Mouse (Mus musculus): ENCODE measurements around the gene Hoxc8. TPM values are rescaled to one million over a fixed set of nuclear protein-coding genes. Genes with fewer than 3 reads are reported as not detected.

Hoxc8 gene
- polyA plus RNA-seq, 2 experiments from 2014 or later = 0.43 TPM; not detected in 1

GRCm38 (mm10) chr15:103034807-103035547, 44.6 kb downstream of the Hoxc8 start:
- no peak for ATAC-seq

DNA sequence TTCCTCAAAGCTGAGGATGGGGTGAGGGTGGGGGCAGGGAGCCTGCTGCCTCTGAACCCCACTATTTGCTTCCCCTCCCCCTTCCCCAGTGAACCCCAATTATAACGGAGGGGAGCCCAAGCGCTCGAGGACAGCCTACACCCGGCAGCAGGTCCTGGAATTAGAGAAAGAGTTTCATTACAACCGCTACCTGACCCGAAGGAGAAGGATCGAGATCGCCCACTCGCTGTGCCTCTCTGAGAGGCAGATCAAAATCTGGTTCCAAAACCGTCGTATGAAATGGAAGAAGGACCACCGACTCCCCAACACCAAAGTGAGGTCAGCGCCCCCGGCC, 45.1 kb downstream of the Hoxc8 start:
- no peak for ATAC-seq

DNA sequence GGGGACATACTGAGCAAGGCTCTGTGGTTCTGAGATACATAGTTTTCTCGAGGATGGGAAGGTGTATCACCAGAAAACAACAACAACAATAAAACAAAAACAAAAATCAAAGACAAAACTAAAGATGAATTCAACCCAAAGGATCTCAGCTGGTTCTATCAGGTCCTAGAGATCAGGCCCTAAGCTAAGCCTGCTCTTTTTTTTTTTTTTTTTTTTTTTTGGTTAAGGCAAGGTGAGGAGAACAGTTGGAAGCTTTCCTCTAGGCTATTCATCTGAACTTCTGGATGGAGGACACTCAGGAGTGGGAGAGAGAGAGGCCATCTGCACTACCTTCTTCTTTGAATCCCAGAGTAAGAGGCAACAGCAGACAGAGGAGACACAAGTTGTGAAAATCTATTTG, 47.2 kb downstream of the Hoxc8 start:
- ATAC-seq = no peak

- no peak for ATAC-seq
These were observed 48.5 kb downstream of the Hoxc8 start for GRCm38 (mm10) chr15:103038701-103039480.

GRCm38 (mm10) chr15:103039609-103040008, 49.2 kb downstream of the Hoxc8 start:
- ATAC-seq = no peak

- ATAC-seq = no peak
These were observed 50.2 kb downstream of the Hoxc8 start for GRCm38 (mm10) chr15:103040601-103041000.

GRCm38 (mm10) chr15:103041613-103042012, 51.2 kb downstream of the Hoxc8 start:
- ATAC-seq = no peak

- ATAC-seq = no peak
These were observed 51.8 kb downstream of the Hoxc8 start for GRCm38 (mm10) chr15:103042209-103042608.

Other genes with a start within 250 kb of the Hoxc8 start
- not detected for gene Hoxc13, start 69.5 kb upstream of the Hoxc8 start, polyA plus RNA-seq (2017; shearing (Covaris generic))
- not detected for gene Hoxc12, start 53.9 kb upstream of the Hoxc8 start, polyA plus RNA-seq (2017; shearing (Covaris generic))
- not detected for gene Hoxc11, start 36.2 kb upstream of the Hoxc8 start, polyA plus RNA-seq (2017; shearing (Covaris generic))
- not detected for gene Hoxc10, start 23.8 kb upstream of the Hoxc8 start, polyA plus RNA-seq (2017; shearing (Covaris generic))
- gene Hoxc5, start 23.2 kb upstream of the Hoxc8 start, polyA plus RNA-seq (2017; shearing (Covaris generic)) = not detected
- not detected for gene Hoxc9, start 14.2 kb upstream of the Hoxc8 start, polyA plus RNA-seq (2017; shearing (Covaris generic))
- not detected for gene Hoxc6, start 7.7 kb downstream of the Hoxc8 start, polyA plus RNA-seq (2017; shearing (Covaris generic))
- gene Hoxc4, start 28.3 kb downstream of the Hoxc8 start, polyA plus RNA-seq (2017; shearing (Covaris generic)) = not detected
- 1 to 10 TPM; 6.0 to 8.1 TPM for gene Smug1, start 176.5 kb downstream of the Hoxc8 start, polyA plus RNA-seq (2017; shearing (Covaris generic))
- 10 to 100 TPM; 20.0 to 24.9 TPM for gene Cbx5, start 249.2 kb downstream of the Hoxc8 start, polyA plus RNA-seq (2017; shearing (Covaris generic))
- gene Hnrnpa1, start 249.8 kb downstream of the Hoxc8 start, polyA plus RNA-seq (2017; shearing (Covaris generic)) = 100 to 1,000 TPM; 322 to 361 TPM

Data from CD4-positive, CD25-positive, alpha-beta regulatory T cell, adult 4 months (primary cell).